Mouse (Mus musculus): ENCODE results near the gene 1700037H04Rik.

DNA sequence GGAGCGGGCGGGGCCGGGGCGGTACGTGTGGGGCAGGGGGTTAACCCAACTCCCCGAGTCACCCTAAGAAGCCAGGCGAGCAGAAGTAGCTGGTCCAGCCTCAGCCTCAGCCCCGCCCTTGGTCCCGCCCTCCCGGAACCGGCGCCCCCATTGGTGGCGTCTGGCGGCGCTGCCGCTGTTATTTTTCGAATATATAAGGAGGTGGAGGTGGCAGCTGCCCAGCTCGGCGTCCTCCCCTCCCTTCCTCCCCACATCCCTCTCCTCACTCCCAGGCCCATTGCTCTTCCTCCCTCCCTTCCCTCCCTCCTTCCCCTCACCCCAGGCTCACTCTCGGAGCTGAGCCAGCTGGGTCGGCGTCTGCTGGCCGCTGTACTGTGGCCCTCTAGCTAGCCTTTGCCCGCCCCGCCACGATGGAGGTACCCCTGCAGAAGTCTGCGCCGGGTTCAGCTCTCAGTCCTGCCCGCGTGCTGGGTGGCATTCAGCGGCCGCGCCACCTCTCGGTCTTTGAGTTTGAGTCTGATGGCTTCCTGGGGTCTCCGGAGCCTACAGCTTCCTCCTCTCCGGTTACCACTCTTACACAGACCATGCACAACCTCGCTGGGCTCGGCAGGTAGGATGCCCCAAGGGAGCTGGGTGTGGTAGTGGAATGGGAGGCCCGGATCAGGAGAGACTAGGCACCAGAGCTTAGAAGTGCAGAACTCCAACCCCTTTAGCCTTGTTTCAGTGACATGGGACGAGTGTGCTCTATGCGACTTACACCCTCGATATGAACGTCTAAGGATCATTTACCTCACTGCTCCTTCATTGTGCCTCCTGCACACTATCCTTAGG, 27.1 kb upstream of the 1700037H04Rik start, which contains the start of the genes Cdc25b and Spef1:
- peak; percentile 46 for TF ChIP-seq CTCF (IDR thresholded peaks at IDR 0.05; ENCODE audit: low read depth)
- no peak; the same call in 1 of the 2 replicates for TF ChIP-seq EP300 (IDR thresholded peaks at IDR 0.05; ENCODE audit: low read depth)

Data from liver, postnatal 0 days (tissue).